Mouse (Mus musculus) gastrocnemius, postnatal 25 days (tissue): ENCODE measurements at regions not wholly inside any gene's neighbourhood (a gene's known extent, or its start where the extent isn't known, plus 50 kb on each side); places are given as distances from the start of the nearest gene placed in this dataset.
"Not testable (repeated sequence)": the region's sequence is repeated elsewhere in the genome, so short reads cannot be mapped to it uniquely, and the experiment has no call there.

Experiments used
- DNase-seq: peaks from one replicate; pipeline ENCODE4 v3.0.0; 2022

GRCm38 (mm10) chr13:45130516-45131249, 52.2 kb downstream of the Gm9817 start:
- no peak for DNase-seq

GRCm38 (mm10) chr13:45140616-45141015, 62.1 kb downstream of the Gm9817 start:
- DNase-seq = no peak

GRCm38 (mm10) chr13:45145129-45145528, 66.6 kb downstream of the Gm9817 start:
- no peak for DNase-seq

- DNase-seq = no peak
Observed at GRCm38 (mm10) chr13:45156223-45156622, 77.7 kb downstream of the Gm9817 start.

- DNase-seq = no peak
Observed at GRCm38 (mm10) chr13:45156982-45157381, 78.5 kb downstream of the Gm9817 start.

- DNase-seq = no peak
Observed at GRCm38 (mm10) chr13:45160281-45160680, 81.8 kb downstream of the Gm9817 start.

GRCm38 (mm10) chr13:45164001-45164778, 85.7 kb downstream of the Gm9817 start:
- no peak for DNase-seq

- no peak for DNase-seq
Observed at GRCm38 (mm10) chr13:45165159-45165558, 86.7 kb downstream of the Gm9817 start.

GRCm38 (mm10) chr13:45169716-45170115, 91.2 kb downstream of the Gm9817 start:
- DNase-seq = no peak

GRCm38 (mm10) chr13:45173139-45173538, 94.6 kb downstream of the Gm9817 start:
- DNase-seq = no peak

GRCm38 (mm10) chr13:45175711-45176205, 97.3 kb downstream of the Gm9817 start:
- not testable (repeated sequence) for DNase-seq

- no peak for DNase-seq
Observed at GRCm38 (mm10) chr13:45181529-45182230, 103.2 kb downstream of the Gm9817 start.

GRCm38 (mm10) chr13:45189389-45189788, 110.9 kb downstream of the Gm9817 start:
- DNase-seq = no peak

GRCm38 (mm10) chr13:45190151-45190550, 111.7 kb downstream of the Gm9817 start:
- DNase-seq = no peak

GRCm38 (mm10) chr13:45192079-45192478, 113.6 kb downstream of the Gm9817 start:
- no peak for DNase-seq

GRCm38 (mm10) chr13:45195562-45195961, 117.1 kb downstream of the Gm9817 start:
- no peak for DNase-seq

- DNase-seq = no peak
Observed at GRCm38 (mm10) chr13:45196363-45196762, 117.9 kb downstream of the Gm9817 start.

GRCm38 (mm10) chr13:45200511-45201120, 122.1 kb downstream of the Gm9817 start:
- no peak for DNase-seq

- DNase-seq = no peak
Observed at GRCm38 (mm10) chr13:45204856-45205255, 126.4 kb downstream of the Gm9817 start.

- DNase-seq = no peak
Observed at GRCm38 (mm10) chr13:45208540-45209197, 130.2 kb downstream of the Gm9817 start.

GRCm38 (mm10) chr13:45211241-45211640, 132.7 kb downstream of the Gm9817 start:
- no peak for DNase-seq
